Mouse (Mus musculus) stomach, embryonic 15.5 days (tissue): ENCODE results near the gene Eme1. TPM values are rescaled to one million over a fixed set of nuclear protein-coding genes. Genes with fewer than 3 reads are reported as not detected.
"Not testable (repeated sequence)": the region's sequence is repeated elsewhere in the genome, so short reads cannot be mapped to it uniquely, and the experiment has no call there.

Experiments
- ATAC-seq: fragments of 200-750 bp; cut with Nextera tagmentation; 2 replicates; pipeline ENCODE4 v1.8.0; 2017; ENCODE audit warnings: low read depth, moderate number of reproducible peaks, moderate TSS enrichment; ENCODE audit not compliant: insufficient read depth, low FRiP score
- H3K27ac ChIP-seq: fragments of 300-500 bp; sonication (generic); 2 replicates; pipeline ENCODE4 v1.5.1; 2015; ENCODE audit warnings: mild to moderate bottlenecking, inconsistent platforms
- H3K27me3 ChIP-seq: fragments of 300-500 bp; sonication (generic); replicated peaks from 2 replicates; pipeline ENCODE4 v1.6.1; 2015; ENCODE audit warnings: inconsistent platforms
- H3K36me3 ChIP-seq: fragments of 300-500 bp; sonication (generic); 2 replicates; pipeline ENCODE4 v1.6.1; 2015; ENCODE audit warnings: inconsistent platforms
- H3K4me1 ChIP-seq: fragments of 300-500 bp; sonication (generic); 2 replicates; pipeline ENCODE4 v1.6.1; 2015; ENCODE audit warnings: inconsistent platforms
- H3K4me2 ChIP-seq: fragments of 300-500 bp; sonication (generic); 2 replicates; pipeline ENCODE4 v1.6.1; 2015; ENCODE audit warnings: mild to moderate bottlenecking, inconsistent platforms
- H3K4me3 ChIP-seq: fragments of 300-500 bp; sonication (generic); replicated peaks from 2 replicates; pipeline ENCODE4 v1.5.1; 2015; ENCODE audit warnings: inconsistent platforms
- H3K9ac ChIP-seq: fragments of 300-500 bp; sonication (generic); 2 replicates; pipeline ENCODE4 v1.6.1; 2015; ENCODE audit warnings: inconsistent platforms
- H3K9me3 ChIP-seq: fragments of 300-500 bp; sonication (generic); 2 replicates; pipeline ENCODE4 v1.6.1; 2016; ENCODE audit warnings: inconsistent platforms
- WGBS: fragments of 180-500 bp; shearing (Covaris S2); methylation state at CpG from one replicate; pipeline ENCODE4 v1.1.7; 2015; 5-methylcytosine and 5-hydroxymethylcytosine counted together
- polyA plus RNA-seq: library from polyadenylated mRNA; unstranded; fragments of >200 nt; fragmentation: Nextera tagmentation; extraction: Ambion mirVana; gene quantifications from 2 replicates; pipeline ENCODE4 v1.2.1, GENCODE M21; 2015

Eme1 gene
- polyA plus RNA-seq, 1 experiment from 2014 or later = 17.6 TPM

- peaks cover 17% of the 10 kb centered on the region for H3K4me1 ChIP-seq
- ATAC-seq = no peak
Observed at GRCm38 (mm10) chr11:94680639-94681038, 26.9 kb upstream of the Eme1 start.

GRCm38 (mm10) chr11:94677607-94678145 is 23.9 kb upstream of the Eme1 start:
- 29% methylated on average over 15 of the region's 15 CpGs for WGBS
- Histone ChIP-seq H3K27me3 (no peaks in the 10 kb centered on the region), H3K9me3 (no peaks in the 10 kb centered on the region), H3K4me1 (peaks cover 30% of the 10 kb centered on the region), H3K9ac (peak overlapping the region; percentile 37; the same call in 1 of the 2 replicates), H3K4me2 (peak overlapping the region; percentile 87), H3K4me3 (peak overlapping the region; percentile 94), H3K36me3 (no peaks in the 10 kb centered on the region; the same call in 1 of the 2 replicates), H3K27ac (peak overlapping the region; percentile 35; the same call in 1 of the 2 replicates)
- no peak for ATAC-seq

More at GRCm38 (mm10) chr11:94680639-94681038, 26.9 kb upstream of the Eme1 start:
- Histone ChIP-seq H3K4me2 (no peak overlapping the region), H3K4me3 (no peak overlapping the region), H3K9ac (no peak overlapping the region), H3K27me3 (no peaks in the 10 kb centered on the region), H3K36me3 (no peaks in the 10 kb centered on the region), H3K27ac (no peak overlapping the region), H3K9me3 (no peaks in the 10 kb centered on the region)

GRCm38 (mm10) chr11:94676754-94677606 is 23.2 kb upstream of the Eme1 start, which contains the start of gene Xylt2:
Xylt2 (minus strand) TSS chr11:94677515.
- H3K9me3 ChIP-seq = no peaks in the 10 kb centered on the region
- peak; percentile 93 for ATAC-seq
- WGBS = under 1% methylated on average over 82 of the region's 82 CpGs

GRCm38 (mm10) chr11:94676308-94676707 is 22.5 kb upstream of the Eme1 start:
- peak overlapping the region; percentile 94 for H3K4me3 ChIP-seq
- H3K27ac ChIP-seq = no peak overlapping the region
- H3K9me3 ChIP-seq = no peaks in the 10 kb centered on the region
- H3K4me2 ChIP-seq = peak overlapping the region; percentile 87
- no peaks in the 10 kb centered on the region; the same call in 1 of the 2 replicates for H3K36me3 ChIP-seq
- no peaks in the 10 kb centered on the region for H3K27me3 ChIP-seq
- H3K4me1 ChIP-seq = peaks cover 30% of the 10 kb centered on the region
- ATAC-seq = no peak
- no peak overlapping the region for H3K9ac ChIP-seq
- 32% methylated on average over 4 of the region's 4 CpGs for WGBS

More at GRCm38 (mm10) chr11:94676754-94677606, 23.2 kb upstream of the Eme1 start, which contains the start of gene Xylt2:
- H3K4me2 ChIP-seq = peak within 1 kb of the TSS; percentile 87
- H3K27ac ChIP-seq = peak within 1 kb of the TSS; percentile 86
- H3K9ac ChIP-seq = peak within 1 kb of the TSS; percentile 100
- H3K4me3 ChIP-seq = peak within 1 kb of the TSS; percentile 94
- peaks cover 30% of the 10 kb centered on the region for H3K4me1 ChIP-seq
- H3K27me3 ChIP-seq = no peaks in the 10 kb centered on the region
- H3K36me3 ChIP-seq = no peaks in the 10 kb centered on the region; the same call in 1 of the 2 replicates

DNA sequence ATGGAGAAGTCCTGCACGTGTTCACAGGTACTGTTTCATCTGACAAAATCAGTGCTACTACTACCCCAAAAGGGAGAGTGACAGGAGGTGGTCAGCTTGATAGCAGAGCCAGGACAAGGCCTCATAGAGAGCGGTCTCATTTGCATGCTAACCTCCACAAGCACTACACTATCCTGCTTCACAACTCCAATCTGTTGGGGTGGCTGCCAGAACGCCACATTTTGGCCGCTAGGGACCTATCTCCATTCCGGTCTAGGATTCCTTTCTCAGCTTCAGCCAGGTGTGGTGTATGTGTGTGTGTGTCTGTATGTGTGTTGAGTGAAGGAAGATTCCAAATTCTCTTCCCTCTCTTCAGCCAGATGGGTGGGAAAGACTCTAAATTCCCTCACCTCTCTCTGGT is 21.7 kb upstream of the Eme1 start:
- Histone ChIP-seq H3K4me1 (peaks cover 30% of the 10 kb centered on the region), H3K9ac (no peak overlapping the region), H3K27ac (no peak overlapping the region), H3K36me3 (no peaks in the 10 kb centered on the region; the same call in 1 of the 2 replicates), H3K9me3 (no peaks in the 10 kb centered on the region), H3K27me3 (no peaks in the 10 kb centered on the region), H3K4me2 (peak overlapping the region; percentile 87), H3K4me3 (no peak overlapping the region)
- no peak for ATAC-seq
- WGBS = 67% methylated on average over 5 of the region's 5 CpGs

DNA sequence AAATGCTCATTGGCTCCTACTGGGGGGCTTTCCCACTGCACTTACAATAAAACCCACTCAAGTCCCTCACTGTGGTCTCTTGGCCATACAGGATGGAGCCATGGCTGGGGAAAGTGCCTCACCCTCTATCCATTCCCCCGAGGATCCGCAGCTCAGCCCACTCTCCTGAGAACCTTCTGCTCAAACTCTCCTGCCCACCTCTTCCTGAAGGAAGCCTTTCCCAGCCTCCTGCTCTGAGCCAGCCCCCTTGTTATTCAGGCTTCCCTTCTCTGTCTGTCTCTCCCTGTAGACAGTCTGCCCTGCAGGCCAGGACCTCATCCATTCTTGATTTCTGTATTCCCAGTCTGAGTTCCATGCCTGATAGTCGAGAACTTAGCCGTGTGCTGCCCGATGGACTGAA is 21.2 kb upstream of the Eme1 start:
- H3K27ac ChIP-seq = no peak overlapping the region
- WGBS = 74% methylated on average over 5 of the region's 5 CpGs
- peaks cover 30% of the 10 kb centered on the region for H3K4me1 ChIP-seq
- H3K36me3 ChIP-seq = peaks cover 3% of the 10 kb centered on the region
- H3K4me3 ChIP-seq = no peak overlapping the region
- no peaks in the 10 kb centered on the region for H3K27me3 ChIP-seq
- no peak overlapping the region for H3K9ac ChIP-seq
- no peaks in the 10 kb centered on the region for H3K9me3 ChIP-seq
- no peak for ATAC-seq
- H3K4me2 ChIP-seq = no peak overlapping the region

DNA sequence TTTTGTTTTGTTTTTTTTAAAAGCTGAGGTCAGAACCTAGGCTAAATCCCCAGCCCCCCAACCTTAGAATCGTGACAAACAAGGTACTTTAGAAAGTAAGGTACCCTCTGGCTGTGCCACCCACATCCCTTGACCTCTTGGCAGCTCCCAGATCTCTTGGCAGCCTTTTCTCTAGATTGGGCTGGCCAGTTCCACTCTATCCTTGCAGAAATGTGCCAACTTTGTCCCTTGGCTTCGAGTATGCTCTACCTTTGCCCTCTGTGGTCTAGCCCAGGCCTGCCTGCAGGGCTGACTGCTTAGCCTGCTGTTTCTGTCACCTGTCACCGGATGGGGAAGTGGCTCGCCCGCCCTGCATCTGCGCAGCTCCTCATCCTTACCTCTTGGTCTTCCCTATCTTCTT is 11.5 kb upstream of the Eme1 start:
- H3K27ac ChIP-seq = no peak overlapping the region
- ATAC-seq = no peak
- H3K4me1 ChIP-seq = no peaks in the 10 kb centered on the region
- H3K4me2 ChIP-seq = no peak overlapping the region
- H3K9ac ChIP-seq = no peak overlapping the region
- 92% methylated on average over 6 of the region's 6 CpGs for WGBS
- no peak overlapping the region for H3K4me3 ChIP-seq
- no peaks in the 10 kb centered on the region for H3K9me3 ChIP-seq
- peaks cover 75% of the 10 kb centered on the region for H3K36me3 ChIP-seq
- no peaks in the 10 kb centered on the region for H3K27me3 ChIP-seq

- H3K36me3 ChIP-seq = peaks cover 42% of the 10 kb centered on the region
Observed at GRCm38 (mm10) chr11:94661344-94661743, 7.6 kb upstream of the Eme1 start.

DNA sequence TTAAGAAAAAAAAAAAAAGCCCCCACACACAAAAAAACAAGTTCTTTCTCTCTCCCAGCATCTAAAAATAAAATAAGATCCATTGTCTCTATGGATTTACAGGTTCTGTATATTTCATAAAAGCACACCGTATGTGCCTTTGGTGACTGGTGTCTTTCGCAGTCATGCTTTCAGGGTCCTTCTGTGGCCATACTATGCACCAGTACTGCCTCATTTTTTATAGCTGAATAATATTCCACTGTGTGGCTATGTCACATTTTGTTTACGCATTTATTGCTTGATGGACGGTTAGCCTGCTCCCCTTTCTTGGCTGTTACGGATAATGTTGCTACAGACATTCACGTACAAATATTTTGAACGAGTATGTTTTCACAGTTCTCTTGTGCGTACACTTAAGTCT is 791 bp downstream of the Eme1 start:
- H3K27me3 ChIP-seq = no peaks in the 10 kb centered on the region
- no peak overlapping the region for H3K27ac ChIP-seq
- peaks cover 7% of the 10 kb centered on the region; the same call in 1 of the 2 replicates for H3K4me1 ChIP-seq
- H3K4me3 ChIP-seq = peak overlapping the region; percentile 81
- H3K36me3 ChIP-seq = peaks cover 7% of the 10 kb centered on the region; the same call in 1 of the 2 replicates
- no peaks in the 10 kb centered on the region for H3K9me3 ChIP-seq
- 43% methylated on average over 8 of the region's 8 CpGs for WGBS
- peak overlapping the region; percentile 82 for H3K4me2 ChIP-seq
- no peak for ATAC-seq
- no peak overlapping the region; the same call in 1 of the 2 replicates for H3K9ac ChIP-seq

More at GRCm38 (mm10) chr11:94661344-94661743, 7.6 kb upstream of the Eme1 start:
- H3K27me3 ChIP-seq = no peaks in the 10 kb centered on the region
- WGBS = 57% methylated on average over 1 of the region's 1 CpGs
- H3K4me2 ChIP-seq = no peak overlapping the region
- H3K27ac ChIP-seq = no peak overlapping the region
- ATAC-seq = no peak
- H3K9me3 ChIP-seq = no peaks in the 10 kb centered on the region
- no peak overlapping the region for H3K9ac ChIP-seq
- no peaks in the 10 kb centered on the region for H3K4me1 ChIP-seq
- H3K4me3 ChIP-seq = no peak overlapping the region

DNA sequence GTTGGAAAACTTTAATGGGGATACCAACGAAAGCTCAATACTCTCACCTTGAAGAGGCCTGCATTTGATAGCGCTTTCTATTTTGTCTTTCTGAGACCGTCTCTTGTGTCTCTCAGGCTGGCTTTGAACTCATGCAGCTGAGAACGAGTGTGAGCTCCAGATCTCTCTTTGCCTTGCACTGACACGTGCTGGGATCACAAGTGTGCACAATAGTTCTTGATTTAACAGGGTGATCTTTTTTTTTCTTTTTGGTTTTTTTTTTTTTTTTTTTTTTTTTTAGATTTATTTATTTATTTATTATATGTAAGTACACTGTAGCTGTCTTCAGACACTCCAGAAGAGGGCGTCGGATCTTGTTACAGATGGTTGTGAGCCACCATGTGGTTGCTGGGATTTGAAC is 2.5 kb downstream of the Eme1 start:
- 95% methylated on average over 7 of the region's 7 CpGs for WGBS
- H3K9me3 ChIP-seq, H3K4me2 ChIP-seq, H3K27me3 ChIP-seq, H3K27ac ChIP-seq, H3K4me1 ChIP-seq, H3K9ac ChIP-seq, H3K4me3 ChIP-seq, ATAC-seq: not testable (repeated sequence)
- peaks cover 22% of the 10 kb centered on the region for H3K36me3 ChIP-seq

DNA sequence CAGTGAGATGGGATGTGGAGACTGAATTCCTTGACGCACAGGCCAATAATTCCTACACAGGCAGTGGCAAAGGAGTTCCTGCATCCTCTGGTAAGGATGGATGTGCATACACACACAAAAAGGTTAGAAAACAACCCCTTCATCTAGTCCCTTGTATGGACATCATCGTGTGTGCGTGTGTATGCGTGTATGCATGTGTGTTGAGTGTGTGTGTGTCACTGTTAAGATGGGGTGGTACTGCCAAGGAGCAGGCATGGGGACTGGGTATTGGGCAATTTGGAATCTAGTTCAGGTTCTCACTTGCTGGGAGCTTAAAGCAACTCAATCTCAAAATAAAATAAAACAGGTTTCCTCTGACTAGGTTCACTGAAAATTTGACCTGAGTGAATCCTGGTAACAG is 7.3 kb downstream of the Eme1 start:
- ATAC-seq = no peak
- Histone ChIP-seq H3K27ac (no peak overlapping the region), H3K4me3 (no peak overlapping the region), H3K9me3 (no peaks in the 10 kb centered on the region), H3K36me3 (peaks cover 66% of the 10 kb centered on the region), H3K4me2 (no peak overlapping the region), H3K9ac (no peak overlapping the region), H3K4me1 (no peaks in the 10 kb centered on the region), H3K27me3 (no peaks in the 10 kb centered on the region)
- 93% methylated on average over 4 of the region's 4 CpGs for WGBS
